Mouse (Mus musculus): ENCODE measurements at regions not wholly inside any gene's neighbourhood (a gene's known extent, or its start where the extent isn't known, plus 50 kb on each side); places are given as distances from the start of the nearest gene placed in this dataset.

GRCm38 (mm10) chr13:57365096-57365495 is 469.3 kb upstream of the Trpc7 start:
- DNase-seq (ENCODE audit: low spot score), result no peak

DNA sequence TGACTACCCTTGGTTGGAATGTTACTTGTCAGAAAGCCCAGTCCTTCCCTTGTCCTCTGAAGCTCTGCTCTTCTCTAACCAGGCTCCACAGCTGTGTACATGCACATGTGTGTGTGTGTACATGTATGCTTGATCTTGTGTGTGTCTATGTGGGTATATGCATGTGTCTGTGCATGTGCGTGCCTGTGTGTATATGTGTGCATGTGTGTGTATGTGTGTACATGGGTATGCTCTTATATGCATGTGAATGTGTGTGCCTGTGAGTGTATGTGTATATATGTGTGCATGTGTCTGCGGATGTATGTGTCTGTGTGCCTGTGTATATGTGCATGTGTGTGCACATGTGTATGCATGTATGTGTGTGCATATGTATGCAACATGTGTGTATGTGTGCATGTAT is 468.6 kb upstream of the Trpc7 start:
- DNase-seq (ENCODE audit: low spot score), result no peak

DNA sequence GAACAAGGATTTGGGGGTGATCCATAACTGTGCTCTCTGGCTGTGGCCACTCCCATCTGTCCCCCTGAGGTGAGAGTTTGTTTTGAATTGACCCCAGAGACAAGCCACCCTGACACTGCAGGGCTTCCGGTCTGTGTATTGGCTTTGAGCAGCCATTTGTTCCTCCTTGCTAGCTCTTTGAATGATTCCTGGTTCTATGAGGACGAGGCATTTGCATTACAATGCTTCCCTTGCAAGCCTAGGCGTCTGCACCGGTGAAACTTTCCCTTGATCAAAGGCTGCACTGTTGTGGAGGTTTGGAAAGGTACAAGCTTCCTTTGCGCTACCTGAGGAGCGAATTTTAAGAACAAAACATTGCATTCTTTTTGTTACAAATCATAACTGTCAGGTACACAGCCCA is 466.8 kb upstream of the Trpc7 start:
- peak; percentile 10 for DNase-seq (ENCODE audit: low spot score)

DNA sequence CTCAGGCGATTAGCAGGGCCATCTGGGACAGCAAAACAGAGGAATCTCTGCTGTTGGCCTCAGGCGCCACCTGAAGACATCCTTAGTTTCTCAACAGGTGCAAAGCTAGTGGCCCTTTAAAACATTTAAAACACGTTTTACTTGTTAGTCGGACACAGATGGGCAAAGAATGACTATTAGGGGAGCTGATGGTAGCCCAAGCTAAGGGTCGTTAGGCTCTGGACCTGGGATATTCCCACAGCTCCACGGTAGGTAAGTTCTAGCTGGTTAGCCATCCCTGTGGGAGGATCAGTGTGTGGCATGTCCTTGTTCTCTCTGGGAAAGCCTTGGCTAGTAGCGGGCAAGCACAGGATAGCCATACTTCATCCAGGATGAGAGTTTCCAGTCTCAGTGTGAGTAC is 465.5 kb upstream of the Trpc7 start:
- no peak for DNase-seq (ENCODE audit: low spot score)

- no peak for DNase-seq (ENCODE audit: low spot score)
Measured at GRCm38 (mm10) chr13:57354606-57355005, 458.8 kb upstream of the Trpc7 start.

- no peak for DNase-seq (ENCODE audit: low spot score)
Measured at GRCm38 (mm10) chr13:57353976-57354375, 458.2 kb upstream of the Trpc7 start.

DNA sequence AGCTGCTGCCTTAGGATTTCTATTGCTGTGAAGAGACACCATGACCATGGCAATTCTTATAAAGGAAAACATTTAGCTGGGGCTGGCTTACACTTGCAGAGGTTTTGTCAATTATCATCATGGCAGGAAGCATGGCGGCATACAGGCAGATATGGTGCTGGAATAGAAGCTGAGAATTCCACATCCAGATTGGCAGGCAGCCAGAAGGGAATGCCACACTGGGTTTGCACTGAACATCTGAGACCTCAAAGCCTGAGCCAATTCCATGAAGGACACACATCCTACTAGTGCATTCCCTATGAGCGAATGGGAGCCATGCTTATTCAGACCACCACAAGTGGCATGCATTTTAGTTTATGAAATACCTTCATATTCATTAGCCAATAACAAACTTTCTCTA is 455.0 kb upstream of the Trpc7 start:
- no peak for DNase-seq (ENCODE audit: low spot score)

GRCm38 (mm10) chr13:57338676-57339075 is 442.9 kb upstream of the Trpc7 start:
- DNase-seq (ENCODE audit: low spot score), result no peak

DNA sequence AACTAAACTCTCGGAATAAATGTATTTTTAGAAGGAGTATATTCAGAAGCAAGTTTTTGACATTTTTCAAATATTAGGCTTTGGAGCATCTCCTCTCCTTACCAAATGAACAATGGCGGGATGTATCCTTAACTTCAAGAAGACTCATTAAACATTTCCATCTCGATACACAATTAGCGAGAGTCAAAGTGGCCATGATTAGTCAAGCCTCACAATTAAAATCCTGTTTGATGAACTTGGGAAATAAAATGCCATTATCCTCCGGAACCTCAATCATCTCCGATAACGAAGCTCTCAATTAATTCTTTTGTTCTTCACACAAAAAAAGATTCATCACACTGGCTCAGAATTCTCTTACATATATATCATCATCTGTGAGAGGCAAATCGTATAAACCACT is 440.8 kb upstream of the Trpc7 start:
- no peak for DNase-seq (ENCODE audit: low spot score)

DNA sequence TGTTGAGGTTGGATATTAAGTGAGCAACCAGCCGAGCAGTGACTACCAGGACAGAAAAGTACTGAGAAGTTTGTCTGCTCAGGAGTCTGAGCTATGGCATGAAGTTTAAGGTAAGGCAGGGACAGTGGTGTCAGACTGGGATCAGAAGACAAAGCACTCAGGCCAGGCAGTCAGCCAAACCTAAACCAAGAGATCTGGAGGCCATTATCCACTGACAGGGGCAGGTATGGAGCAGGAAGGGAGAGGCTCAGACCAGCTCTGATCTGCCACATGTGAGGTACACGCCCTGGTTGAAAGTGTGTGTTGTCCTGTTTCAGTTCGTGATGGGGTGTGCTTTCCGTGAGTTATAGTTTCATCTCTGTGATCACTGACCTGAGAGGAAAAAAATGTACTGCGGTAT is 437.2 kb upstream of the Trpc7 start:
- no peak for DNase-seq (ENCODE audit: low spot score)

DNA sequence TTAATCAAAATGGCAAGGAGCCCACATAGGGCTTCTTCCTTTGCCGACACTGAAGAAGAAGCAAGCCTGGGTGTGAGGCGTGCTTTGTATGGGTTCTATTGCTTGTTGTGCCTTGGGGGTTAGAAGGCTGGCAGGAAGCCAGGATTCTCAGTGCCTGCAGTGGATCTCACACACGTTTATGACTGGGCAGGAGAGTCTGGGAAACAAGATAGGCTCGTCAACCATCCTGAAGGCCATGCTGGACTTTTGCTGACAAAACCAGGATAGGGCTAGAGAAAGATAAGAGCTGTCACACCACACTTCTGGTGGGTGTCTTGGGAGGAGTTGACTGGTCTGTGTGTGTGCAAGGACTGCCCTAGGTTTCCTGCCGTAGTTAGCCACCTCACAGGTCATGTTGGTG is 436.1 kb upstream of the Trpc7 start:
- no peak for DNase-seq (ENCODE audit: low spot score)

GRCm38 (mm10) chr13:57325306-57325925 is 429.6 kb upstream of the Trpc7 start:
- no peak for DNase-seq (ENCODE audit: low spot score)

DNA sequence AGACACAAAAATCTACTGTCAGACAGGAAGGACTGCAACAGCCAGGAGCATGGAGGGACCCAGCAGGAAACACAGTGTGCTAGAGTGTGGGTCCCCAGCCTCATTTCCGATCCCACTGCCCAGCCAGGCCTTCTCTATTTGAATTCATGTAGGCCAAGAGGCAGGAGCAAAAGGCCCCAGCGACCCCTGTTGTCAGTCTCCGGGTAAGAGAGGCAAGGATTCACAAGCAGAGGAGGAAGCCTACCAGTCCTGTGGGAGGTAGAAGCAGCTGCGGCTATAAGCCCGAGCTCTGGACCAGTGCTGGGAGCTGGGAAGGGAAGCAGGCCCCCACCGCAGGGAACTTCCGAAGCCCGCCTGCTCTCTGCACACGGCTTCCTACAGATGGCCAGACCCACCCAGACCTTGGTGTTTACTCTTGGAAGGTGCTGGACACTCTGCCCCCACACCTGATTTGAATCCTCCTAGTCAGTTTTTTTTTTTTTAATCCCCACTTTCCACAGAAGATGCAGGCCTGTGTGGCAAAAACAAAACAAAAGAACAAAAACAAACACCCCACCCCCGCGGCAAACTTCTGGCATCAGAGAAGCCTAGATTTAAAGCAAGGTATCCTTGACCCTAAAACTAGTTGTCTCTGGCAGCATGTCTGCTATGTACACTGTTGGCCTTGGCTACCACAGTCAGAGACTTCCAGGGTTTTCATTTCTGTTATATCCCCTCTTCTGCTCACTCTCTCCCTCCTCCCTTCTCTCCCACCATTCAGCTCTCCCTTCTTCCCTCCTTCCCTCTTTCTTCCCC is 420.6 kb upstream of the Trpc7 start:
- peak; percentile 33 for DNase-seq (ENCODE audit: low spot score)

- DNase-seq (ENCODE audit: low spot score), result no peak
Measured at GRCm38 (mm10) chr13:57314512-57314911, 418.7 kb upstream of the Trpc7 start.

DNA sequence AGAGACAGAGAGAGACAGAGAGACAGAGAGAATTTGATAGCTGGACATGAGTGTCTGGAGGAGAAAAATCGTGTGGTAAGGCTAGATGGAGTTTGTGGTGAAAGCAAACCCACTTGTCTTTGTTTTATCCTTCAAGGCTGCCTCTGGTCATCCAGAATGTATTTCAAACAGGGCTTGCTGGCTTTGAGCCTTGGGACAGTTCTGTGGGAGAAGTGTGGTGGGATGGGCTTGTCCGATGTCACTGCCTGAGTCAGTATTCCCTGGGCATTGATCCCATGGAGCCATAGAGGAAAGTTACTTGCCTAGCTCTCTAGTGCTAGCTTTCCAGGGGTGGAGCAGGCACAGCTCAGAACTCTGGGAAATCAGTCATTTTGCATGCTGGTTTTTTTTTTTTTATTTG is 417.9 kb upstream of the Trpc7 start:
- no peak for DNase-seq (ENCODE audit: low spot score)

GRCm38 (mm10) chr13:57311235-57311634 is 415.4 kb upstream of the Trpc7 start:
- no peak for DNase-seq (ENCODE audit: low spot score)

GRCm38 (mm10) chr13:57309618-57310017 is 413.8 kb upstream of the Trpc7 start:
- no peak for DNase-seq (ENCODE audit: low spot score)

DNA sequence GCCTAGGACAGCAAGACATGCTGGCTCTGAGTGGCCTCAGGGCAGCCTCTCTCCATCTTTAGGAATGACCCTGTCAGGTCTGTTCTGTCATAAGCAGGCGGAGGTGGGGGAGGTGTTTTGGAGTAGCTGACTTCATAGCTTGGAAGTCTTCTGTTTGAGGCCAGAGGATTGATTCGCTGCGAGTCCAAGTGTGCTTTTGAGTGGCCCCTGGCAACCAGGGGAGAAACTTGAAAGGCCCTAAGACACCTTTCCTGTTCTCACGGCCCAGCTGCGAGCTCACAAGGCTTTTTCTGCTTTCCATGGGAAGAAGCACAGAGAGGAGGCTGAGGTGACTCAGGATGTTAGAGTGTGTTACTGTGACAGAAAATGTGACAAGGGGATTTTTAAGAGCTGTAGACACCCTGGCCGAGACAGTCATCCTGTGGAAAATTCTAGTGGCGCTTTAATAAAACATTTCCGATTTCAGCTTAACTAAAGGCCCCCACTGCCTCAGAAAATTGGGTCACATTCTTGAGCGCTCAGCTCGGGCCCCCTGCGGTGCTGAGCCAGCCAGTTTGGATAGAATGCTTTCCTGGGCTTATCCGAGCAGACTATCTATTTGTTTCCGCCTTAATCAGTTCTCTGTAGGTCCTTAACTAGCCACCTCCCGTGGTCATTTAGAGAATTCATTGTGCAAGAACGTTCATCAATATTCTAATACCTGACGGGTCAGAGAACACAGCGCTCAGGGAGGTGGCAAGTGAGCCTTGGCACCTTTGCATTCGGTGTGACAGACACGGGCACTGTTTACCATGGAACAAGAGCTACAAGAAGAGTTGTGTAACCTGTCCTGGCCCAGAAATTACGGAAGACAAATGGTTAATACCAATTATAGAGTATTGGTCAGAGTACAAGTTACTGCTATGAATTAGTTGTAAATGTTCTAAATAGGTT is 412.4 kb upstream of the Trpc7 start:
- peak; percentile 24 for DNase-seq (ENCODE audit: low spot score)

DNA sequence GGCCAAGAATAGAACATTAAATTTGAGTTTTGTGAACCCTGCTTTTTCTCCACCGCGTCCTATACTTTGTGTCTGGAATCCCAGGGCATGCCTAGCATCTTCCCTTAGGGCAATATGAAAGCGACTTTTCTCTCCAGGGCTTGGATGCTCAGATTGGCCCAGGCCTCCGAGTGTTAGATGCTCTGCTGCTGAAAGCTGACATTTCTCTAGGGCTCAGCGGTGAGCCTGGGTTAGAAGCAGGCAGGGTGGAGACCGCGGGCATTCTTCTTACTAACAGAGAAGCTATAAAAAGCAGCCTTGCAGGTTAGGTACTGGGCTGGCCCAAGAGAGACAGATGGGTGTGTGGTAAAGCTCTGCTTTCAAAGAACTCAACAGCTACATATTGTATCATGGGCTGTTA is 409.8 kb upstream of the Trpc7 start:
- DNase-seq (ENCODE audit: low spot score), result no peak

GRCm38 (mm10) chr13:57303805-57304204 is 408.0 kb upstream of the Trpc7 start:
- DNase-seq (ENCODE audit: low spot score), result no peak

GRCm38 (mm10) chr13:57291737-57292490 is 396.1 kb upstream of the Trpc7 start:
- DNase-seq (ENCODE audit: low spot score), result no peak

- DNase-seq (ENCODE audit: low spot score), result no peak
Measured at GRCm38 (mm10) chr13:57286168-57286567, 390.4 kb upstream of the Trpc7 start.
